17 mouse cellular contexts compared by ENCODE assay signal in the genomic region with DNA sequence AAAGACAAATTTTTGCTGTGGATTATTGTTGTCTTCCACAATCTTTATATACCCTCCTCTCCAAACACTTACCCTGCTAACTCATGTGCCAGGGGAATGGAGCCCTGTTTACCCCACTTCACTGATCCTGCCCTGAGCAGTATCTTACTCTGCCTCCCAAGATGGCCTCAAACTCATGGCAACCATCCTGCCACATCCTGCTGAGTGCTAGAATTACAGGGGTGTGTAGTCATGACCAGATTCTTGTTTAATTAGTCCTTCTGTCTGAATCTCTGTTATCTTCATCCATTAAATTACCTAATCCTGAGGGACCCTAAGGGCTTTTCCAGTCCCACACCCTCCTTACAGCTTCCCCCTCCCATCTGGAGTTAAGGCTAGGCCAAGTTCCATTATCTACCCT.
DNase-seq lines count a peak whose midpoint lies in the region; ATAC-seq lines count a peak whose summit lies in the region.
"Had no signal": no experiment of that assay in that cellular context is flagged by ENCODE, and none has a peak within 500 bp of the region (broad histone marks: within the 10 kb centered on the region; RNA-seq: fewer than 3 reads in every experiment).

No protein-coding gene starts in this region.

- DNase-seq in CD4-positive, CD25-positive, alpha-beta regulatory T cell, adult 2 months (ENCODE audit: low read depth, low spot score): peak; percentile 36
- no peak for DNase-seq in ovary, postnatal 14 days (ENCODE audit: low spot score)
- no peak for DNase-seq in cerebellum, adult 9-11 months
- no peak for DNase-seq in yolk sac, embryonic 10.5 days (ENCODE audit: low spot score)
- DNase-seq: adrenal gland, adult 8-10 months; adrenal gland, postnatal 14 days; adrenal gland, postnatal 36 days; cerebellum, adult 11-12 months; cerebellum, adult 2 months; cerebellum, adult 9-10 months; cerebellum, postnatal 14 days; cerebellum, postnatal 36 days; embryo, embryonic 11 days had no signal

- peak; percentile 59 for ATAC-seq in CD4-positive, CD25-positive, alpha-beta regulatory T cell, adult 4 months
- ATAC-seq in inflammation-experienced regulatory T-cells, adult 6 months: peak; percentile 53
- ATAC-seq: forebrain, embryonic 14.5 days; forebrain, embryonic 16.5 days had no signal
